Mouse (Mus musculus) limb, embryonic 14.5 days (tissue): ENCODE data around the gene Zc3h13. TPM values are rescaled to one million over a fixed set of nuclear protein-coding genes. Genes with fewer than 3 reads are reported as not detected.
A peak's percentile ranks its signal among the peaks of the same experiment; 100 is the strongest.

Experiments
- ATAC-seq: fragments of 200-750 bp; cut with Nextera tagmentation; 2 replicates; pipeline ENCODE4 v1.8.0; 2017; ENCODE audit warnings: low read depth, moderate number of reproducible peaks, moderate TSS enrichment; ENCODE audit not compliant: low FRiP score
- DNase-seq: peaks from one replicate; pipeline ENCODE4 v3.0.0-alpha.2; 2015; ENCODE audit warnings: low spot score
- H3K27ac ChIP-seq: fragments of 300-500 bp; sonication (generic); replicated peaks from 2 replicates; pipeline ENCODE4 v1.5.1; 2014; ENCODE audit warnings: low read depth, mild to moderate bottlenecking, low read length, moderate library complexity, mixed read lengths
- H3K27me3 ChIP-seq: fragments of 300-500 bp; sonication (generic); 2 replicates; pipeline ENCODE4 v1.6.1; 2014; ENCODE audit warnings: low read length, mixed read lengths; ENCODE audit not compliant: control insufficient read depth, insufficient read depth
- H3K36me3 ChIP-seq: fragments of 300-500 bp; sonication (generic); 2 replicates; pipeline ENCODE4 v1.6.1; 2014; ENCODE audit warnings: mild to moderate bottlenecking, low read length, moderate library complexity, mixed read lengths; ENCODE audit not compliant: control insufficient read depth, insufficient read depth
- H3K4me1 ChIP-seq: fragments of 300-500 bp; sonication (generic); 2 replicates; pipeline ENCODE4 v1.6.1; 2014; ENCODE audit warnings: antibody characterized with exemption, low read length, mixed read lengths; ENCODE audit not compliant: control insufficient read depth, insufficient read depth
- H3K4me2 ChIP-seq: fragments of 300-500 bp; sonication (generic); replicated peaks from 2 replicates; pipeline ENCODE4 v1.6.1; 2014; ENCODE audit warnings: low read depth, mild to moderate bottlenecking, low read length, moderate library complexity; ENCODE audit not compliant: severe bottlenecking
- H3K4me3 ChIP-seq: fragments of 300-500 bp; sonication (generic); replicated peaks from 2 replicates; pipeline ENCODE4 v1.5.1; 2014; ENCODE audit warnings: low read length
- H3K9ac ChIP-seq: fragments of 300-500 bp; sonication (generic); 2 replicates; pipeline ENCODE4 v1.6.1; 2014; ENCODE audit warnings: mild to moderate bottlenecking, low read depth, low read length, moderate library complexity; ENCODE audit not compliant: severe bottlenecking
- H3K9me3 ChIP-seq: fragments of 300-500 bp; sonication (generic); 2 replicates; pipeline ENCODE4 v1.6.1; 2016; ENCODE audit warnings: low read length; ENCODE audit not compliant: control insufficient read depth
- POLR2A ChIP-seq: fragments of 200-500 bp; IDR thresholded peaks from 2 replicates; pipeline ENCODE4 v1.8.0; 2012; ENCODE audit warnings: inconsistent platforms, mild to moderate bottlenecking, moderate library complexity, borderline replicate concordance; ENCODE audit not compliant: insufficient read depth, insufficient read length; ENCODE audit errors: extremely low read depth
- WGBS: fragments of 180-500 bp; shearing (Covaris S2); extraction: QIAGEN DNeasy Blood & Tissue Kit; methylation state at CpG from one replicate; pipeline ENCODE4 v1.1.7; 2014; 5-methylcytosine and 5-hydroxymethylcytosine counted together
- polyA plus RNA-seq, 2 experiments: library from polyadenylated mRNA; depleted of rRNA in 1 of 2; stranded (reverse) in 1 of 2; unstranded in 1 of 2; fragments of >200 nt; fragmentation: Nextera tagmentation in 1 of 2; extraction: Ambion mirVana in 1 of 2; gene quantifications; 2 replicates each; pipeline versions ENCODE4 v1.2.1 to v1.2.3; 2012 to 2014

Gene Zc3h13
- polyA plus RNA-seq, 2 experiments, result 24.8 to 26.5 TPM

DNA sequence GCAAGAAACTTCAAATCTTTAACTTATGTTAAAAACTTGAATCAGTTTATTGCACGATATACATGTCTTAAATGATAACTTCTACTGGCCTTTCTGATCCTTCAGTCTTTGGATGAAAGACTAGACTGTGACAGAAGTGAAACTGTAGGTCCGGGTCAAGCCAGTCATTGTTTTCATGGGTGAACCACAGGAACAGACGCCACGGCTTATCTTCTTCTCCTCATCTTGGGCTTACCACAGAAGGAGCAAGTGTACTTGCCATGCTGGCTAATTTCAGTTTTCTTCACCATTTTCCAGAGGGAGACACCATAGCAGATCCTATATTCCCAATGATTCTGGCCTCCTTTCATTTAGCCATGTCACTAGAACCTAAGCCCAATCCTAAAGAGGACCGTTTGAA lies 36.1 kb downstream of the Zc3h13 start:
- Histone ChIP-seq H3K9ac (no peak overlapping the region), H3K4me1 (no peaks in the 10 kb centered on the region), H3K4me3 (no peak overlapping the region), H3K27ac (no peak overlapping the region), H3K4me2 (no peak overlapping the region), H3K36me3 (peaks cover 36% of the 10 kb centered on the region), H3K9me3 (no peaks in the 10 kb centered on the region), H3K27me3 (no peaks in the 10 kb centered on the region)
- TF ChIP-seq POLR2A, result no peak
- ATAC-seq, result no peak
- 93% methylated on average over 5 of the region's 5 CpGs for WGBS
- DNase-seq, result no peak

DNA sequence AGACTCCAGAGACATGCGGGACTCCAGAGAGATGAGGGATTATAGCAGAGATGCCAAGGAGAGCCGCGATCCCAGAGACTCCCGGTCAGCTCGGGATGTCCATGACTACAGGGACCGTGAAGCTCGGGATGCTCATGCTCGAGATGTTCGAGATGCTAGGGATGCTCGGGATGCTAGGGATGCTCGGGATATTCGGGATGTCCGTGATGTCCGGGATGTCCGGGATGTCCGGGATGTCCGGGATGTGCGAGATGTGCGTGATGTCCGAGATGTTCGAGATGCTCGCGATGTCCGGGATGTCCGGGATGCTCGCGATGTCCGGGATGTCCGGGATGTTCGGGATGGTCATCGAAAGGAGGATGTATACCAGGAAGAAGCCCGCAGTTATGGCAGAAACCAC lies 39.2 kb downstream of the Zc3h13 start:
- TF ChIP-seq POLR2A, result no peak
- H3K9ac ChIP-seq, result no peak overlapping the region
- H3K9me3 ChIP-seq, result no peaks in the 10 kb centered on the region
- H3K27ac ChIP-seq, result no peak overlapping the region
- no peak overlapping the region for H3K4me3 ChIP-seq
- peaks cover 38% of the 10 kb centered on the region for H3K36me3 ChIP-seq
- no peaks in the 10 kb centered on the region for H3K4me1 ChIP-seq
- ATAC-seq (no peak), DNase-seq (no peak)
- no peak overlapping the region for H3K4me2 ChIP-seq
- WGBS, result 97% methylated on average over 32 of the region's 32 CpGs
- no peaks in the 10 kb centered on the region for H3K27me3 ChIP-seq

DNA sequence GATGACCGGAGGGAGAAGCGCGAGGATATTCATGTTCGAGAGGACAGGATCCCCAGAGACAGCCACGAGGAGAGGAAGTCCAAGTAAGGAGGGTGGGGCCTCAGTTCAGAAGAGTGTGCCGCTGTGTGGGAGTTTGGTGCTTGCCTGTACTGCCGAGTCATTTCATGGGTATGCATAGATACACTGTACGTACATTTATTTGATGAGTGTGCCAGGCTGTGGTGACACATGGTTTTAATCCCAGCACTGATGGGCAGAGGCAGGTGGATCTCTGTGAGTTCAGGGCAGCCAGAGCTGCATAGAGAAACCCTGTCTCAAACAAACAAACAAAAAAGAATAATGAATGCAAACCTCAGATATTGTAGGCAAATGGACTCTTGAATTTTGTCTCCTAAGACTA lies 43.9 kb downstream of the Zc3h13 start:
- ATAC-seq (peak; percentile 30; the same call in 1 of the 2 replicates), DNase-seq (peak; percentile 7)
- no peak for TF ChIP-seq POLR2A
- H3K27me3 ChIP-seq, result no peaks in the 10 kb centered on the region
- H3K9ac ChIP-seq, result no peak overlapping the region
- no peaks in the 10 kb centered on the region for H3K9me3 ChIP-seq
- H3K4me1 ChIP-seq, result no peaks in the 10 kb centered on the region
- 77% methylated on average over 8 of the region's 8 CpGs for WGBS
- H3K27ac ChIP-seq, result no peak overlapping the region
- H3K36me3 ChIP-seq, result peaks cover 58% of the 10 kb centered on the region
- H3K4me3 ChIP-seq, result no peak overlapping the region
- H3K4me2 ChIP-seq, result no peak overlapping the region

GRCm38 (mm10) chr14:75330621-75331020 lies 46.4 kb downstream of the Zc3h13 start:
- H3K9ac ChIP-seq, result no peak overlapping the region
- no peak for ATAC-seq
- peaks cover 47% of the 10 kb centered on the region for H3K36me3 ChIP-seq
- no peak overlapping the region for H3K4me2 ChIP-seq
- H3K4me1 ChIP-seq, result 0 out of 2 replicates have a peak, but pooled peaks cover 3% of the 10 kb centered on the region
- H3K27me3 ChIP-seq, result no peaks in the 10 kb centered on the region
- TF ChIP-seq POLR2A, result no peak
- no peaks in the 10 kb centered on the region for H3K9me3 ChIP-seq
- H3K27ac ChIP-seq, result no peak overlapping the region
- no peak for DNase-seq
- H3K4me3 ChIP-seq, result no peak overlapping the region
- WGBS, result 80% methylated on average over 6 of the region's 6 CpGs

GRCm38 (mm10) chr14:75334321-75334720 lies 50.1 kb downstream of the Zc3h13 start:
- Histone ChIP-seq H3K4me1 (0 out of 2 replicates have a peak, but pooled peaks cover 3% of the 10 kb centered on the region), H3K4me2 (no peak overlapping the region), H3K9ac (no peak overlapping the region), H3K27ac (no peak overlapping the region), H3K27me3 (no peaks in the 10 kb centered on the region), H3K4me3 (no peak overlapping the region), H3K36me3 (peaks cover 67% of the 10 kb centered on the region), H3K9me3 (no peaks in the 10 kb centered on the region)
- no peak for TF ChIP-seq POLR2A
- 57% methylated on average over 4 of the region's 4 CpGs for WGBS
- DNase-seq (no peak), ATAC-seq (no peak)

GRCm38 (mm10) chr14:75337884-75338283 lies 53.7 kb downstream of the Zc3h13 start:
- Histone ChIP-seq H3K4me2 (no peak overlapping the region), H3K4me1 (0 out of 2 replicates have a peak, but pooled peaks cover 3% of the 10 kb centered on the region), H3K9me3 (no peaks in the 10 kb centered on the region), H3K4me3 (no peak overlapping the region), H3K9ac (no peak overlapping the region), H3K36me3 (peaks cover 53% of the 10 kb centered on the region), H3K27me3 (no peaks in the 10 kb centered on the region), H3K27ac (no peak overlapping the region)
- TF ChIP-seq POLR2A, result no peak
- no peak for DNase-seq
- no peak for ATAC-seq
- 86% methylated on average over 2 of the region's 2 CpGs for WGBS
